Mouse (Mus musculus): ENCODE results near the gene Scfd2. TPM values are rescaled to one million over a fixed set of nuclear protein-coding genes. Genes with fewer than 3 reads are reported as not detected.

Scfd2 gene
- polyA plus RNA-seq, 1 experiment: 14.9 TPM

DNA sequence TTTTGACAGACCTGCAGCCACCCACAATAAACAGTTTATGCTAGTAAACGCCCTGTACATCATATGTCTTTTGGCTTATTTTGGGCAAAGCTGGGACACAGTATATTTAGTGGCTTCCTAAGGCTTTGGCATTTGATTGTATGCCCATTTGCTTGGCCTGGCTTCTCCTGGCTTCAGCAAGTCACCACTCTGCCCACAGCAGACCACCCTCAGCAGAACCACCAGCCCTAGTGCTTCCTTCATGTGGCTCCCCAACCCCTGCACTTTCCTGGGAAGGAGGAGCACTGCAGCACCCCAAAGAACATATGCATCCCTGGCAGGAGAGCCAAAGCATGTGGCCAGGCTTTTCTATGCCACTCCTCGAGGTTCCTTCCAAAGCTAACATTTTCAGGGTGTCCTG is 188.5 kb downstream of the Scfd2 start:
- no peaks in the 10 kb centered on the region for H3K27me3 ChIP-seq (ENCODE audit: control insufficient read depth, insufficient read depth, low read length)
- H3K4me1 ChIP-seq (ENCODE audit: control insufficient read depth, insufficient read depth, low read length): no peaks in the 10 kb centered on the region
- no peak overlapping the region for H3K4me3 ChIP-seq (ENCODE audit: control insufficient read depth, low read depth, low read length)
- H3K27ac ChIP-seq (ENCODE audit: control insufficient read depth, insufficient read depth, low read depth, low read length): no peak overlapping the region
- H3K36me3 ChIP-seq (ENCODE audit: control insufficient read depth, insufficient read depth, low read length): no peaks in the 10 kb centered on the region
- TF ChIP-seq POLR2A (IDR thresholded peaks at IDR 0.05; ENCODE audit: control insufficient read depth, low read depth, low read length): no peak
- TF ChIP-seq CTCF (IDR thresholded peaks at IDR 0.05; ENCODE audit: control insufficient read depth, insufficient read depth, insufficient replicate concordance, low read depth, low read length): no peak

DNA sequence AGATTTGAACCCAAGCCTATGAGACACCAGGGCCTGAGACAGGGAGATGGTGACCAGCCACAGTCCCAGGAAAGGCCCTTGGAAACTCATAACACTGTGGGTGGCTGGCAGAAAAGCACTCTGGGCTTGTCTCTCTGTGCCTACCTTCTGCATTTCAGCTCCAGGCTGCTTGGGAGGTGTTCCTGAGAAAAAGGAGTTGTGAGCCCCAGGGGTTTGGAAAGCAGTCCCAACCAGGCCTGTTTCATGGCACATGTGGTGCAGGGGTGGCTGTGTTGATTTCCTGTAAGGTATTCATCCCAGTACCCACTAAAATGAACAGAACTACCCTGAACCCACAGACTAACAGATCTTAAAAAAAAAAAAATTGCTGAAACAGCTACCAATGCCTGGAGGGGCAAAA is 189.0 kb downstream of the Scfd2 start:
- H3K27me3 ChIP-seq (ENCODE audit: control insufficient read depth, insufficient read depth, low read length): no peaks in the 10 kb centered on the region
- no peaks in the 10 kb centered on the region for H3K36me3 ChIP-seq (ENCODE audit: control insufficient read depth, insufficient read depth, low read length)
- no peak overlapping the region for H3K4me3 ChIP-seq (ENCODE audit: control insufficient read depth, low read depth, low read length)
- no peaks in the 10 kb centered on the region for H3K4me1 ChIP-seq (ENCODE audit: control insufficient read depth, insufficient read depth, low read length)
- TF ChIP-seq CTCF (IDR thresholded peaks at IDR 0.05; ENCODE audit: control insufficient read depth, insufficient read depth, insufficient replicate concordance, low read depth, low read length): no peak
- no peak for TF ChIP-seq POLR2A (IDR thresholded peaks at IDR 0.05; ENCODE audit: control insufficient read depth, low read depth, low read length)
- H3K27ac ChIP-seq (ENCODE audit: control insufficient read depth, insufficient read depth, low read depth, low read length): no peak overlapping the region

DNA sequence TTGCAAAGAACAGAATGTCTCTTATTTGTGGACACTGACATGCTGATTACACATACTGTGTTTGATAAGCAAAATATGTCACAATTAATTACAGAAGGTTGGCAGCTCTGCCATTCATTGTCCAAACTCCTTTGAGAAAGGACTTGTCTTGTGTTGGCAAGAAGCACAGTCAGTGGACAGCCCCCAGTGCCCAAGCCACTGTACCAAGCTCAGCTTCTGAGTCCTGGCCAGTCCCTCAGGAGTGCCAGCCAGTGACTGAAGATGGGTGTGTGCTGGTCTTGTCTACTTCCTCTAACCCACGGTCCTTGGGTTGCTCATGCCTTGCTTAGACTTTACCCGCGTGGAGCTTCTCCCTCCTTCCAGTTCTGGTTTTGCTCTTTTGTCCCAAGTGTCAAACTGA is 194.1 kb downstream of the Scfd2 start:
- no peaks in the 10 kb centered on the region for H3K27me3 ChIP-seq (ENCODE audit: control insufficient read depth, insufficient read depth, low read length)
- H3K4me3 ChIP-seq (ENCODE audit: control insufficient read depth, low read depth, low read length): no peak overlapping the region
- no peaks in the 10 kb centered on the region for H3K36me3 ChIP-seq (ENCODE audit: control insufficient read depth, insufficient read depth, low read length)
- no peaks in the 10 kb centered on the region for H3K4me1 ChIP-seq (ENCODE audit: control insufficient read depth, insufficient read depth, low read length)
- TF ChIP-seq POLR2A (IDR thresholded peaks at IDR 0.05; ENCODE audit: control insufficient read depth, low read depth, low read length) (no peak), CTCF (IDR thresholded peaks at IDR 0.05; ENCODE audit: control insufficient read depth, insufficient read depth, insufficient replicate concordance, low read depth, low read length) (no peak)
- H3K27ac ChIP-seq (ENCODE audit: control insufficient read depth, insufficient read depth, low read depth, low read length): no peak overlapping the region

DNA sequence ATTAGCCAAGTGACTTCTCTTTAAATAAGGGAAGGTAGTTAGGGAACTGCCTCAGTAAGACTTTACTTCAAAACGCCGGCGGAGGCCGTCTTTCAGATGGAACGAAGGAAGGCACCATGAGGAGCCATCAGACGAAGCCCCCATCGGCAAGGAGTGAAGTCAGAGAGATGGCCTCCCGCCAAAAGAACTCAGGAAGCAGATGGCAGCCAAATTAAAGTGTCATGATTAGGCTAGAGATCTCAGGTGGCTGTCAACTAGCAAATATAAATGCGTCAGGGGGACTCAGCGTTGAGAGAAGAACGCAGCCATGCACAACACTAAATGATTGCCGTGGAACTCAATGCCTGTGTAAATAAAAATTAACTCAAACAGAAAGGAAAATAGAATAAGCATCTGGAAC is 194.8 kb downstream of the Scfd2 start:
- no peak overlapping the region for H3K4me3 ChIP-seq (ENCODE audit: control insufficient read depth, low read depth, low read length)
- H3K36me3 ChIP-seq (ENCODE audit: control insufficient read depth, insufficient read depth, low read length): no peaks in the 10 kb centered on the region
- no peak for TF ChIP-seq CTCF (IDR thresholded peaks at IDR 0.05; ENCODE audit: control insufficient read depth, insufficient read depth, insufficient replicate concordance, low read depth, low read length)
- no peak for TF ChIP-seq POLR2A (IDR thresholded peaks at IDR 0.05; ENCODE audit: control insufficient read depth, low read depth, low read length)
- no peak overlapping the region for H3K27ac ChIP-seq (ENCODE audit: control insufficient read depth, insufficient read depth, low read depth, low read length)
- no peaks in the 10 kb centered on the region for H3K27me3 ChIP-seq (ENCODE audit: control insufficient read depth, insufficient read depth, low read length)
- H3K4me1 ChIP-seq (ENCODE audit: control insufficient read depth, insufficient read depth, low read length): no peaks in the 10 kb centered on the region

DNA sequence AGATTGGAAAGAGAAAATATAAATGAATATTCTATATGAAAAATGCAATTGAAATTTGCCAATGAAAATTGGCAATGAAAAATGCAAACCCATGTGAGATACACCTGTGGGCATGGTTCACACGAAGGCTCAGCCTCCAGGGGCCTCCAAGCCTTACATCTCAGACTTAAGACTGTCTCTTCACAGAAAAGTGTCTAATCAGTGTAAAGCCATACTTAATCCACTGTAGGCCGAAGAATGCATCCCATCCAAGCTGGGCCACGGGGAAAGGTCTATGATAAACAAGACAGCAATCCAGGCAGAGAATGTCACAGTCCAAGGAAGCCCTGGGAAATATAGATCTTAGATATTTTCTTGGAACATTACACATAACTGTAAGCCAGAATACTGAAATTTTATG is 198.3 kb downstream of the Scfd2 start:
- no peak overlapping the region for H3K27ac ChIP-seq (ENCODE audit: control insufficient read depth, insufficient read depth, low read depth, low read length)
- H3K36me3 ChIP-seq (ENCODE audit: control insufficient read depth, insufficient read depth, low read length): no peaks in the 10 kb centered on the region
- no peak overlapping the region for H3K4me3 ChIP-seq (ENCODE audit: control insufficient read depth, low read depth, low read length)
- TF ChIP-seq CTCF (IDR thresholded peaks at IDR 0.05; ENCODE audit: control insufficient read depth, insufficient read depth, insufficient replicate concordance, low read depth, low read length) (no peak), POLR2A (IDR thresholded peaks at IDR 0.05; ENCODE audit: control insufficient read depth, low read depth, low read length) (no peak)
- no peaks in the 10 kb centered on the region for H3K27me3 ChIP-seq (ENCODE audit: control insufficient read depth, insufficient read depth, low read length)
- no peaks in the 10 kb centered on the region for H3K4me1 ChIP-seq (ENCODE audit: control insufficient read depth, insufficient read depth, low read length)

DNA sequence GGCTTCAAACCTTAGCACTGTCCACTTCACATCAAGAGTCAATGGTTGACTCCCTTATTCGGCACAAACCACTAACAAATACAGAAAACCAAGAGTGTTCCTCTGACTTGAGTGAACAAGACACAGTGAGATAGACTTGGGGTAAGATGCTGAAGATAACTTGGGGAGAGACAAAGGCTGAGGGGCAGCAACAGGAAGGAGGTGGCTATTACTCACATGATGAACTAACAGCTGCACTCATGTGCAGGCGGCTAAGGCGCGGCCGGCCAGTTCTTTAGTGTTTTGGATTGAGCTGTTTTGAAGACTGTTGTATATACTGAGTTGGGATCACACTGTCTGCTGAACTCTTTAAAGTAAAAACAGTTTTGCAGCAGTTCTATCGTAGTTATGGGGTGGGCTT is 205.3 kb downstream of the Scfd2 start:
- no peak for TF ChIP-seq CTCF (IDR thresholded peaks at IDR 0.05; ENCODE audit: control insufficient read depth, insufficient read depth, insufficient replicate concordance, low read depth, low read length)
- no peak for TF ChIP-seq POLR2A (IDR thresholded peaks at IDR 0.05; ENCODE audit: control insufficient read depth, low read depth, low read length)

DNA sequence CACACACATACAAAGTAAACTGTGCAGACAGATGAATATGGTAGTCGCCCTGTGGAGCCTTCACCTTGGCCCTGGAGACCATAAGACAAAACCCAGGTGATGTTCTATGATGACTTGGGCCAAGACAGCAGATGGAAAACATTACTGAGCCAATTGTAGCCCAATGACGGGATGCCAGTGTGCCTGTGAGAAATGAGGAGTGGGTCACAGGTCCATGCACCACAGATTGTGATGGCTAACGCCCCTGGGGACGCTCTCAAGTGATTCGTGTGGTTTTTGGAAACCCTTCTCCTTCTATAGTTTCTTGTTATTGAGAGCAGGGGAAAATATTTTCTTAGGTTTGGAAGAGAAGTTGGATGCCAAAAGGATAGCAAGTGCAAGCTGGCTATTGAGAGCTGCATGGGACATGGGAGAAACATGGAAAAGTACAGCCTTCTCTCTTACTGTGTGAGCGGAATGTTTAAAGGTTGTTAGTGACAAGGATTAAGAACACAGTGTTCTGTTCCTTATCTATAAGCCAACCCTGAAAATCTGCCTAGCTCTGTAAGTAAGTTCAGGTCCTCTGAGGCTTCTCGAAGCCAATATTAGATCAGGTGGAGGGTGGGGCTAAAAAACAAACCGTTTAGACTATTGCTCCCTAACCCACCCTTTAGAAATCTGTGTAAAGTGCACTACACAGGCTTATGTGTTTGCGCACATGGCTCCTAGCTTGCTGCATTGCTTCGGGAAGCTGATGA is 210.4 kb downstream of the Scfd2 start:
- Histone ChIP-seq H3K4me1 (ENCODE audit: control insufficient read depth, insufficient read depth, low read length) (no peaks in the 10 kb centered on the region), H3K27ac (ENCODE audit: control insufficient read depth, insufficient read depth, low read depth, low read length) (peak overlapping the region; percentile 62)

More for the DNA sequence above, 205.3 kb downstream of the Scfd2 start:
- no peaks in the 10 kb centered on the region for H3K36me3 ChIP-seq (ENCODE audit: control insufficient read depth, insufficient read depth, low read length)
- H3K4me3 ChIP-seq (ENCODE audit: control insufficient read depth, low read depth, low read length): no peak overlapping the region
- H3K4me1 ChIP-seq (ENCODE audit: control insufficient read depth, insufficient read depth, low read length): no peaks in the 10 kb centered on the region
- no peaks in the 10 kb centered on the region for H3K27me3 ChIP-seq (ENCODE audit: control insufficient read depth, insufficient read depth, low read length)
- no peak overlapping the region for H3K27ac ChIP-seq (ENCODE audit: control insufficient read depth, insufficient read depth, low read depth, low read length)

More for the DNA sequence above, 210.4 kb downstream of the Scfd2 start:
- no peak for TF ChIP-seq CTCF (IDR thresholded peaks at IDR 0.05; ENCODE audit: control insufficient read depth, insufficient read depth, insufficient replicate concordance, low read depth, low read length)
- no peak for TF ChIP-seq POLR2A (IDR thresholded peaks at IDR 0.05; ENCODE audit: control insufficient read depth, low read depth, low read length)
- no peak overlapping the region for H3K4me3 ChIP-seq (ENCODE audit: control insufficient read depth, low read depth, low read length)
- no peaks in the 10 kb centered on the region for H3K27me3 ChIP-seq (ENCODE audit: control insufficient read depth, insufficient read depth, low read length)
- no peaks in the 10 kb centered on the region for H3K36me3 ChIP-seq (ENCODE audit: control insufficient read depth, insufficient read depth, low read length)

Measured in testis, adult 2 months (tissue).